Mouse (Mus musculus) G1E (cell line): ENCODE measurements around the gene Map1b.

Experiments
- CTCF ChIP-seq: IDR thresholded peaks from 2 replicates; pipeline ENCODE4 v1.5.1; 2012; ENCODE audit warnings: low read depth, low read length, inconsistent platforms, mixed read lengths
- GATA1 ChIP-seq: IDR thresholded peaks from 2 replicates; pipeline ENCODE4 v1.6.1; 2012; ENCODE audit warnings: borderline replicate concordance, low read length, inconsistent platforms, mixed read lengths
- GATA2 ChIP-seq: IDR thresholded peaks from 2 replicates; pipeline ENCODE4 v1.6.1; 2012; ENCODE audit warnings: low read depth, low read length, inconsistent platforms, borderline replicate concordance
- POLR2AphosphoS5 ChIP-seq: IDR thresholded peaks from 2 replicates; pipeline ENCODE4 v1.6.1; 2012; ENCODE audit warnings: low read depth, low read length, inconsistent platforms; ENCODE audit not compliant: insufficient replicate concordance
- TAL1 ChIP-seq: conservative IDR thresholded peaks from 2 replicates; pipeline ENCODE4 v1.6.1; 2012; ENCODE audit warnings: low read depth, low read length, inconsistent platforms, mixed read lengths

- TF ChIP-seq TAL1 = no peak
- no peak for TF ChIP-seq CTCF
- TF ChIP-seq GATA2 = no peak
- no peak for TF ChIP-seq POLR2AphosphoS5
- no peak for TF ChIP-seq GATA1
These were observed 77.0 kb downstream of the Map1b start for GRCm38 (mm10) chr13:99439357-99439756.
